Mouse (Mus musculus) gonadal fat pad, adult 2 months (tissue): ENCODE results near the gene Ankrd13c. TPM values are rescaled to one million over a fixed set of nuclear protein-coding genes. Genes with fewer than 3 reads are reported as not detected.

Experiments used
- DNase-seq: peaks from one replicate; pipeline ENCODE4 v3.0.0-alpha.2; 2012; ENCODE audit warnings: low read depth
- polyA plus RNA-seq: library from polyadenylated mRNA; depleted of rRNA; stranded (reverse); fragments of >200 nt; gene quantifications from 2 replicates; pipeline ENCODE4 v1.2.3, GENCODE M21; 2012

The Ankrd13c gene
- polyA plus RNA-seq, 1 experiment: 16.1 TPM

GRCm38 (mm10) chr3:157952716-157953115 lies 5.7 kb downstream of the Ankrd13c start:
- DNase-seq: no peak

- no peak for DNase-seq
These were observed 8.4 kb downstream of the Ankrd13c start for GRCm38 (mm10) chr3:157955466-157955865.

GRCm38 (mm10) chr3:157956201-157956600 lies 9.2 kb downstream of the Ankrd13c start:
- DNase-seq: no peak

GRCm38 (mm10) chr3:157957320-157957719 lies 10.3 kb downstream of the Ankrd13c start:
- DNase-seq: no peak

GRCm38 (mm10) chr3:157971151-157971550 lies 24.1 kb downstream of the Ankrd13c start:
- no peak for DNase-seq

- DNase-seq: no peak
These were observed 26.2 kb downstream of the Ankrd13c start for GRCm38 (mm10) chr3:157973236-157973635.

GRCm38 (mm10) chr3:157979619-157980018 lies 32.6 kb downstream of the Ankrd13c start:
- DNase-seq: no peak

GRCm38 (mm10) chr3:157993322-157993721 lies 46.3 kb downstream of the Ankrd13c start:
- no peak for DNase-seq

GRCm38 (mm10) chr3:157995726-157996125 lies 48.7 kb downstream of the Ankrd13c start:
- DNase-seq: no peak

- no peak for DNase-seq
These were observed 51.8 kb downstream of the Ankrd13c start for GRCm38 (mm10) chr3:157998742-157999369.

GRCm38 (mm10) chr3:158008647-158009046 lies 61.6 kb downstream of the Ankrd13c start:
- no peak for DNase-seq

- no peak for DNase-seq
These were observed 62.8 kb downstream of the Ankrd13c start for GRCm38 (mm10) chr3:158009762-158010320.

- no peak for DNase-seq
These were observed 84.4 kb downstream of the Ankrd13c start for GRCm38 (mm10) chr3:158031371-158031925.

GRCm38 (mm10) chr3:158032106-158032505 lies 85.1 kb downstream of the Ankrd13c start:
- no peak for DNase-seq

GRCm38 (mm10) chr3:158035866-158036265 lies 88.8 kb downstream of the Ankrd13c start:
- no peak for DNase-seq

GRCm38 (mm10) chr3:158036329-158036988 lies 89.4 kb downstream of the Ankrd13c start, which contains the start of the genes Srsf11 and Lrrc40:
TSS of gene Srsf11 (minus strand) at chr3:158036639.
TSS of gene Lrrc40 (plus strand) at chr3:158036662.
- no peak for DNase-seq

- DNase-seq: no peak
These were observed 91.1 kb downstream of the Ankrd13c start for GRCm38 (mm10) chr3:158038106-158038505.

- DNase-seq: no peak
These were observed 93.7 kb downstream of the Ankrd13c start for GRCm38 (mm10) chr3:158040755-158041154.

- DNase-seq: no peak
These were observed 102.5 kb downstream of the Ankrd13c start for GRCm38 (mm10) chr3:158049508-158049907.
